Mouse (Mus musculus): ENCODE data around the gene Trir. TPM values are rescaled to one million over a fixed set of nuclear protein-coding genes. Genes with fewer than 3 reads are reported as not detected.

Trir gene
- polyA plus RNA-seq, 2 experiments, result 135 to 168 TPM

DNA sequence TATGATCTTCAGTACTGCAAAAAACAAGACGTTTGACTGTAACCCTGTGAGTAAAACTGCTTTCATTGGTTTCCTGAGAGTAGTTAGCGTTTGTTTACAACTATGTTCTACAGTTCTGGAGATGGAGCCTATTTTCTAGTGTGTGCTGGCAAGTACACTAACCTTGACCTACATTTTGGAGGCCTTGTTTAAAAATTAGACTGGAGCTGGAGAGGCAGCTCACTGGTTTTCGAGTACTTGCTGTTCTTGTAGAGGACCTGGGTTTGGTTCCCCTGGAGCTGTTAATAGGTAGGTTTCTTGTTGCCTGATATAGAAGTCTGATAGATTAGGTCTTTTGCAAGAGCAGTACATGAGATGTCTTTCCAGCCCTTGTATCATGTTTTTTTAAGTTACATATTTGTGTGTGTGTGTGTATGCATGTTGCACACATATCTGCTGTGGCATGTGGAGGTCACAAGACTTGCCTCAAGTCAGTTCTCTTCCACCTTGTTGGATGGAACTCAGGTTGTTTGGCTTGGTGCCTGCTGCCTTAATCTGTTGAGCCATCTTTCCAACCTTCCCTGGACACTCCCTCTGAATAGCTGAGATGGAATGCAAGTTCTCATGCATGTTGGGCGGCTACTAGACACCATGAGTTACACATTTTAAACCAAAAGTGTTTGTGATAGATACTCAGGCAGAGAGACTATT lies 6.1 kb downstream of the Trir start:
- Histone ChIP-seq H3K9me3 (ENCODE audit: control insufficient read depth, low read length) (no peaks in the 10 kb centered on the region), H3K4me3 (replicated peaks; ENCODE audit: low read length) (no peak overlapping the region), H3K4me2 (replicated peaks; ENCODE audit: low read depth, low read length, severe bottlenecking) (no peak overlapping the region), H3K27me3 (ENCODE audit: control insufficient read depth, insufficient read depth, low read length) (no peaks in the 10 kb centered on the region), H3K27ac (replicated peaks; ENCODE audit: low read depth, low read length) (no peak overlapping the region), H3K36me3 (ENCODE audit: control insufficient read depth, insufficient read depth, low read length) (peaks cover 48% of the 10 kb centered on the region), H3K4me1 (ENCODE audit: control insufficient read depth, insufficient read depth, low read length) (peaks cover 19% of the 10 kb centered on the region), H3K9ac (ENCODE audit: low read depth, low read length, severe bottlenecking) (no peak overlapping the region)
- DNase-seq (ENCODE audit: low spot score) (no peak), ATAC-seq (ENCODE audit: low FRiP score, low read depth) (no peak)
- no peak for TF ChIP-seq POLR2A (IDR thresholded peaks at IDR 0.05; ENCODE audit: borderline replicate concordance, extremely low read depth, insufficient read depth, insufficient read length)
- WGBS, result 83% methylated on average over 4 of the region's 4 CpGs

DNA sequence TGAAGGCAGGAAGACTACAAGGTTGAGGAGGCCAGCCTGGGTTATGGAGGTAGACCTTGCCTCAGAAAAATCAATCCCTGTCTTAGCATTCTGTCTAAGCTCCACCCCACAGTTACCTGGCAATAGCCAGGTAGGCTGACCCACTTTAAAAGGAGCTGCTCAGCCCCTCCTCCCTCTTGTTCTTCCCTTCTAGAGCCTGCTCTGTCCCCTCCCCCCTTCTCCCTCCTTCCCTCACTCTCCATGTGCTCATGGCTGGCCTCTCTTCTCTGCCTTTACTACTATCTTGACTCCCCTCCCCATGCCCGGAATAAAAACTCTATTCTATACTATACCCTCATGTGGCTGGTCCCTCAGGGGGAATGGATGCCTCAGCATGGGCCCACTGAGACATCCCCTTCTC lies 7.2 kb downstream of the Trir start:
- Histone ChIP-seq H3K4me2 (replicated peaks; ENCODE audit: low read depth, low read length, severe bottlenecking) (no peak overlapping the region), H3K4me1 (ENCODE audit: control insufficient read depth, insufficient read depth, low read length) (peaks cover 14% of the 10 kb centered on the region), H3K9ac (ENCODE audit: low read depth, low read length, severe bottlenecking) (no peak overlapping the region), H3K36me3 (ENCODE audit: control insufficient read depth, insufficient read depth, low read length) (peaks cover 48% of the 10 kb centered on the region), H3K27me3 (ENCODE audit: control insufficient read depth, insufficient read depth, low read length) (no peaks in the 10 kb centered on the region), H3K27ac (replicated peaks; ENCODE audit: low read depth, low read length) (no peak overlapping the region), H3K9me3 (ENCODE audit: control insufficient read depth, low read length) (no peaks in the 10 kb centered on the region), H3K4me3 (replicated peaks; ENCODE audit: low read length) (no peak overlapping the region)
- no peak for DNase-seq (ENCODE audit: low spot score)
- no peak for ATAC-seq (ENCODE audit: low FRiP score, low read depth)
- no peak for TF ChIP-seq POLR2A (IDR thresholded peaks at IDR 0.05; ENCODE audit: borderline replicate concordance, extremely low read depth, insufficient read depth, insufficient read length)
- WGBS, result 79% methylated on average over 1 of the region's 1 CpGs

DNA sequence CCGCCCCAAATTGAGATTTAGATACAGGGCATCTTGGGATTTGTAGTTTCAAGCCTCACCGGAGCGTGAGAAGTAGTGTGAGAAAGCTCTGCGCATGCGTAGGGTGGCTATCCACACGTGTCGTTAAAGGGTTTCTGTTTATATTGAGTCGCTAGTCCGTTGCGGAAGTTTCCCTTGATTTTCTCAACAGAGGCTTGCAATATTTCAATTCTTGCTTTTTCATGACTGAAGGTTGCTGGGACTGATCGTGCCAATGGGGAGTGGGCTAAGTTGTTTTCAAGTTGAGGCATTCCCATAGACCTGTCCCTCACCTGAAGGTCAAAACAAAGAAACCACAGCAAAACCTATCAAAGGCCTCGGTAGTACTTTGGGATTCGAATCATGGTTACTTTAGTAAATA lies 8.1 kb downstream of the Trir start:
- no peak for TF ChIP-seq POLR2A (IDR thresholded peaks at IDR 0.05; ENCODE audit: borderline replicate concordance, extremely low read depth, insufficient read depth, insufficient read length)
- Histone ChIP-seq H3K4me1 (ENCODE audit: control insufficient read depth, insufficient read depth, low read length) (peaks cover 13% of the 10 kb centered on the region), H3K9me3 (ENCODE audit: control insufficient read depth, low read length) (no peaks in the 10 kb centered on the region), H3K27me3 (ENCODE audit: control insufficient read depth, insufficient read depth, low read length) (no peaks in the 10 kb centered on the region), H3K9ac (ENCODE audit: low read depth, low read length, severe bottlenecking) (peak overlapping the region; percentile 12), H3K4me3 (replicated peaks; ENCODE audit: low read length) (peak overlapping the region; percentile 74), H3K36me3 (ENCODE audit: control insufficient read depth, insufficient read depth, low read length) (peaks cover 41% of the 10 kb centered on the region), H3K27ac (replicated peaks; ENCODE audit: low read depth, low read length) (no peak overlapping the region), H3K4me2 (replicated peaks; ENCODE audit: low read depth, low read length, severe bottlenecking) (peak overlapping the region; percentile 88)
- peak; percentile 92 for DNase-seq (ENCODE audit: low spot score)
- no peak for ATAC-seq (ENCODE audit: low FRiP score, low read depth)
- WGBS, result 4% methylated on average over 13 of the region's 13 CpGs

DNA sequence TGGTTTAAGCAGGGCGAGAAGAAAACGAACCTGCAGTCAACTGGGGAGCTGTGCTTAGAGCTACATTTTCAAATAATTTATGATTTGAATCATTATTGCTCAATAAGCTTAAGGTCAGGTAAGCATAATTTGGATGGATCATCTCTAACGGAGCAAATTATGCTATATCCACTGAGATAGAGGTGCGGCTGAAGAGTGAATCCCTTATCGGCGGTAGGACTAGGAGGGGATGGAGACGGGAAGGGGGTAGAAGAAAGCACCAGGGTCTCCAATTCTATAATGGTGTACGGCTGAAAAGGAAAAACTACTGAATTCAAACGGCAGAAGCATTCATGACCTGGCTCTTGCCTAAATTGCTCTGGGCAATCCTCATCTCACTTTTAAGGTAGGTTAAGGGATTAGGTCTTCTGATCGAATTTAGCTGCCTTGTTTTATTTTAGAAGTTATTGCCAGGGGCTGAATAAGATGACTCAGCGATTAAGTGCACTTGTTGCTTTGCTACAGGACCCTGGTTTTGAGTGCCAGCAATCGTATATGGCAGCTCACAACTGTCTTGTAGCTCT lies 8.6 kb downstream of the Trir start:
- peaks cover 13% of the 10 kb centered on the region for H3K4me1 ChIP-seq (ENCODE audit: control insufficient read depth, insufficient read depth, low read length)
- H3K36me3 ChIP-seq (ENCODE audit: control insufficient read depth, insufficient read depth, low read length), result peaks cover 41% of the 10 kb centered on the region
- H3K27ac ChIP-seq (replicated peaks; ENCODE audit: low read depth, low read length), result peak overlapping the region; percentile 98
- H3K9ac ChIP-seq (ENCODE audit: low read depth, low read length, severe bottlenecking), result peak overlapping the region; percentile 68
- ATAC-seq (ENCODE audit: low FRiP score, low read depth) (no peak), DNase-seq (ENCODE audit: low spot score) (no peak)
- H3K4me3 ChIP-seq (replicated peaks; ENCODE audit: low read length), result peak overlapping the region; percentile 74
- TF ChIP-seq POLR2A (IDR thresholded peaks at IDR 0.05; ENCODE audit: borderline replicate concordance, extremely low read depth, insufficient read depth, insufficient read length), result no peak
- H3K4me2 ChIP-seq (replicated peaks; ENCODE audit: low read depth, low read length, severe bottlenecking), result peak overlapping the region; percentile 88
- WGBS, result 7% methylated on average over 12 of the region's 12 CpGs
- H3K27me3 ChIP-seq (ENCODE audit: control insufficient read depth, insufficient read depth, low read length), result no peaks in the 10 kb centered on the region
- H3K9me3 ChIP-seq (ENCODE audit: control insufficient read depth, low read length), result no peaks in the 10 kb centered on the region

DNA sequence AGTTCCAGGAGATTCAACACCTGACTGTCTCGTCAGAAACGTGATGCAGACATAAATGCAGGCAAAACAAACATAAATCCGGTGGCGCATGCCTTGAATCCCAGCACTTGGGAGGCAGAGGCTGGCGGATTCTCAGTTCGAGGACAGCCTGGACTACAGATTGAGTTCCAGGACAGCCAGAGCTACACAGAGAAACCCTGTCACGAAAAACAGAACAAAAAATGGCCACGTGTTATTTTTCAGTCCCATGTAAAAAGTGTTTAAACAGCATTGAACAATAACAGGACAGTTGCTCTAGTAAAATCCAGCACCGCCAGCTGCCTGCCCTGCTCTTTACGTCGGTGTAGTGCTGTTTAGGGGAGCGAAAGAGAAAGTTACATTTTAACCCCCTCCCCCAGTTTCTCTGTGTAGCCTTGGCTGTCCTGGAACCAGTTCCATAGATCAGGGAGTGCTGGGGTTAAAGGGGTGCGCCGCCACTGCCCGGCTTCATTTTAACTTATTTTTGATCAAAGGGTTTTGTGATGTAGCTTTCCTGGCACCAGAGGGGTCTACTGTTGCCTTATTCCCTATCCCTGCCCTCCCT lies 9.2 kb downstream of the Trir start:
- ATAC-seq (ENCODE audit: low FRiP score, low read depth) (peak; percentile 3; the same call in 1 of the 2 replicates), DNase-seq (ENCODE audit: low spot score) (peak; percentile 54)
- peaks cover 13% of the 10 kb centered on the region for H3K4me1 ChIP-seq (ENCODE audit: control insufficient read depth, insufficient read depth, low read length)
- peak overlapping the region; percentile 98 for H3K27ac ChIP-seq (replicated peaks; ENCODE audit: low read depth, low read length)
- TF ChIP-seq POLR2A (IDR thresholded peaks at IDR 0.05; ENCODE audit: borderline replicate concordance, extremely low read depth, insufficient read depth, insufficient read length), result no peak
- H3K9me3 ChIP-seq (ENCODE audit: control insufficient read depth, low read length), result no peaks in the 10 kb centered on the region
- H3K4me3 ChIP-seq (replicated peaks; ENCODE audit: low read length), result peak overlapping the region; percentile 74
- peak overlapping the region; percentile 88 for H3K4me2 ChIP-seq (replicated peaks; ENCODE audit: low read depth, low read length, severe bottlenecking)
- under 1% methylated on average over 15 of the region's 15 CpGs for WGBS
- no peaks in the 10 kb centered on the region for H3K27me3 ChIP-seq (ENCODE audit: control insufficient read depth, insufficient read depth, low read length)
- peaks cover 41% of the 10 kb centered on the region for H3K36me3 ChIP-seq (ENCODE audit: control insufficient read depth, insufficient read depth, low read length)
- peak overlapping the region; percentile 68 for H3K9ac ChIP-seq (ENCODE audit: low read depth, low read length, severe bottlenecking)
